Mouse (Mus musculus): ENCODE results near the gene 2310033P09Rik. TPM values are rescaled to one million over a fixed set of nuclear protein-coding genes. Genes with fewer than 3 reads are reported as not detected.

Gene 2310033P09Rik
- polyA plus RNA-seq, 1 experiment from 2014 or later = 40.2 TPM

GRCm38 (mm10) chr11:59226251-59226650, 18.1 kb downstream of the 2310033P09Rik start:
- WGBS = 70% methylated on average over 3 of the region's 3 CpGs
- no peaks in the 10 kb centered on the region for H3K9me3 ChIP-seq (replicated peaks)
- peaks cover 26% of the 10 kb centered on the region for H3K36me3 ChIP-seq
- H3K4me1 ChIP-seq = peaks cover 35% of the 10 kb centered on the region
- no peak for DNase-seq (ENCODE audit: low spot score)
- peak overlapping the region; percentile 89 for H3K4me3 ChIP-seq
- H3K27ac ChIP-seq = no peak overlapping the region
- no peaks in the 10 kb centered on the region for H3K27me3 ChIP-seq (ENCODE audit: low read depth, poor library complexity, severe bottlenecking)

GRCm38 (mm10) chr11:59226787-59227603, 18.9 kb downstream of the 2310033P09Rik start:
- 8% methylated on average over 21 of the region's 21 CpGs for WGBS
- no peak for DNase-seq (ENCODE audit: low spot score)

GRCm38 (mm10) chr11:59227604-59228121, 19.5 kb downstream of the 2310033P09Rik start:
- Histone ChIP-seq H3K4me1 (peaks cover 35% of the 10 kb centered on the region), H3K9me3 (replicated peaks) (no peaks in the 10 kb centered on the region), H3K27ac (peak overlapping the region; percentile 96), H3K27me3 (ENCODE audit: low read depth, poor library complexity, severe bottlenecking) (no peaks in the 10 kb centered on the region), H3K36me3 (peaks cover 20% of the 10 kb centered on the region), H3K4me3 (peak overlapping the region; percentile 89)
- WGBS = under 1% methylated on average over 51 of the region's 51 CpGs
- no peak for DNase-seq (ENCODE audit: low spot score)

More at GRCm38 (mm10) chr11:59226787-59227603, 18.9 kb downstream of the 2310033P09Rik start:
- Histone ChIP-seq H3K27ac (peak overlapping the region; percentile 96), H3K27me3 (ENCODE audit: low read depth, poor library complexity, severe bottlenecking) (no peaks in the 10 kb centered on the region), H3K4me1 (peaks cover 35% of the 10 kb centered on the region), H3K36me3 (peaks cover 26% of the 10 kb centered on the region), H3K9me3 (replicated peaks) (no peaks in the 10 kb centered on the region), H3K4me3 (peak overlapping the region; percentile 89)

- WGBS = 5% methylated on average over 59 of the region's 59 CpGs
- DNase-seq (ENCODE audit: low spot score) = peak; percentile 97
- Histone ChIP-seq H3K27me3 (ENCODE audit: low read depth, poor library complexity, severe bottlenecking) (no peaks in the 10 kb centered on the region), H3K4me3 (peak within 1 kb of the TSS; percentile 89), H3K36me3 (peaks cover 14% of the 10 kb centered on the region), H3K27ac (peak within 1 kb of the TSS; percentile 96), H3K9me3 (replicated peaks) (no peaks in the 10 kb centered on the region), H3K4me1 (peaks cover 35% of the 10 kb centered on the region)
Measured at GRCm38 (mm10) chr11:59228122-59228953, 20.2 kb downstream of the 2310033P09Rik start, which contains the start of gene Arf1. Arf1 (minus strand) TSS chr11:59228270.

- no peak overlapping the region for H3K27ac ChIP-seq
- 13% methylated on average over 7 of the region's 7 CpGs for WGBS
- no peaks in the 10 kb centered on the region for H3K9me3 ChIP-seq (replicated peaks)
- H3K27me3 ChIP-seq (ENCODE audit: low read depth, poor library complexity, severe bottlenecking) = no peaks in the 10 kb centered on the region
- H3K4me3 ChIP-seq = no peak overlapping the region
- H3K4me1 ChIP-seq = peaks cover 30% of the 10 kb centered on the region
- H3K36me3 ChIP-seq = peaks cover 1% of the 10 kb centered on the region; the same call in 1 of the 2 replicates
- DNase-seq (ENCODE audit: low spot score) = peak; percentile 74
Measured at GRCm38 (mm10) chr11:59230144-59230760, 22.1 kb downstream of the 2310033P09Rik start.

GRCm38 (mm10) chr11:59232797-59233196, 24.7 kb downstream of the 2310033P09Rik start:
- H3K4me3 ChIP-seq = no peak overlapping the region
- H3K27me3 ChIP-seq (ENCODE audit: low read depth, poor library complexity, severe bottlenecking) = peaks cover 11% of the 10 kb centered on the region
- no peak overlapping the region for H3K27ac ChIP-seq
- 45% methylated on average over 2 of the region's 2 CpGs for WGBS
- no peaks in the 10 kb centered on the region for H3K9me3 ChIP-seq (replicated peaks)
- peaks cover 11% of the 10 kb centered on the region for H3K4me1 ChIP-seq
- H3K36me3 ChIP-seq = no peaks in the 10 kb centered on the region
- no peak for DNase-seq (ENCODE audit: low spot score)

- peaks cover 29% of the 10 kb centered on the region for H3K4me1 ChIP-seq
Measured at GRCm38 (mm10) chr11:59238525-59239427, 30.7 kb downstream of the 2310033P09Rik start.

GRCm38 (mm10) chr11:59239428-59239785, 31.3 kb downstream of the 2310033P09Rik start:
- H3K27ac ChIP-seq = no peak overlapping the region
- WGBS = 47% methylated on average over 4 of the region's 4 CpGs
- DNase-seq (ENCODE audit: low spot score) = no peak
- H3K27me3 ChIP-seq (ENCODE audit: low read depth, poor library complexity, severe bottlenecking) = peaks cover 60% of the 10 kb centered on the region
- H3K4me1 ChIP-seq = peaks cover 32% of the 10 kb centered on the region
- H3K9me3 ChIP-seq (replicated peaks) = no peaks in the 10 kb centered on the region
- peak overlapping the region; percentile 6; the same call in 1 of the 2 replicates for H3K4me3 ChIP-seq
- H3K36me3 ChIP-seq = no peaks in the 10 kb centered on the region

More at GRCm38 (mm10) chr11:59238525-59239427, 30.7 kb downstream of the 2310033P09Rik start:
- Histone ChIP-seq H3K9me3 (replicated peaks) (no peaks in the 10 kb centered on the region), H3K27ac (no peak overlapping the region), H3K27me3 (ENCODE audit: low read depth, poor library complexity, severe bottlenecking) (peaks cover 54% of the 10 kb centered on the region), H3K4me3 (peak overlapping the region; percentile 6; the same call in 1 of the 2 replicates), H3K36me3 (no peaks in the 10 kb centered on the region)
- WGBS = 2% methylated on average over 14 of the region's 15 CpGs
- DNase-seq (ENCODE audit: low spot score) = peak; percentile 83

- no peaks in the 10 kb centered on the region for H3K36me3 ChIP-seq
- WGBS = 82% methylated on average over 4 of the region's 4 CpGs
- H3K4me3 ChIP-seq = 0 out of 2 replicates have a peak overlapping the region, but pooled peaks have one; percentile 6
- H3K9me3 ChIP-seq (replicated peaks) = no peaks in the 10 kb centered on the region
- peaks cover 32% of the 10 kb centered on the region for H3K4me1 ChIP-seq
- no peak overlapping the region for H3K27ac ChIP-seq
- peaks cover 64% of the 10 kb centered on the region for H3K27me3 ChIP-seq (ENCODE audit: low read depth, poor library complexity, severe bottlenecking)
- no peak for DNase-seq (ENCODE audit: low spot score)
Measured at GRCm38 (mm10) chr11:59239796-59240195, 31.7 kb downstream of the 2310033P09Rik start.

- Histone ChIP-seq H3K4me1 (peaks cover 32% of the 10 kb centered on the region), H3K36me3 (no peaks in the 10 kb centered on the region), H3K27me3 (ENCODE audit: low read depth, poor library complexity, severe bottlenecking) (peaks cover 73% of the 10 kb centered on the region), H3K4me3 (no peak overlapping the region), H3K9me3 (replicated peaks) (no peaks in the 10 kb centered on the region), H3K27ac (0 out of 2 replicates have a peak overlapping the region, but pooled peaks have one; percentile 14)
- DNase-seq (ENCODE audit: low spot score) = no peak
- WGBS = 13% methylated on average over 3 of the region's 3 CpGs
Measured at GRCm38 (mm10) chr11:59241841-59242240, 33.7 kb downstream of the 2310033P09Rik start.

- WGBS = 13% methylated on average over 6 of the region's 6 CpGs
- no peak for DNase-seq (ENCODE audit: low spot score)
- Histone ChIP-seq H3K4me1 (peaks cover 23% of the 10 kb centered on the region), H3K27ac (no peak overlapping the region), H3K27me3 (ENCODE audit: low read depth, poor library complexity, severe bottlenecking) (peaks cover 74% of the 10 kb centered on the region), H3K4me3 (no peak overlapping the region), H3K36me3 (no peaks in the 10 kb centered on the region), H3K9me3 (replicated peaks) (no peaks in the 10 kb centered on the region)
Measured at GRCm38 (mm10) chr11:59243856-59244255, 35.7 kb downstream of the 2310033P09Rik start.

Measured in limb, embryonic 10.5 days (tissue).